Mouse (Mus musculus): ENCODE data around the gene Gm45233.

Gm45233 gene

GRCm38 (mm10) chr7:43495343-43496021, 51.6 kb downstream of the Gm45233 start:
- no peak for DNase-seq (ENCODE audit: low spot score)

DNA sequence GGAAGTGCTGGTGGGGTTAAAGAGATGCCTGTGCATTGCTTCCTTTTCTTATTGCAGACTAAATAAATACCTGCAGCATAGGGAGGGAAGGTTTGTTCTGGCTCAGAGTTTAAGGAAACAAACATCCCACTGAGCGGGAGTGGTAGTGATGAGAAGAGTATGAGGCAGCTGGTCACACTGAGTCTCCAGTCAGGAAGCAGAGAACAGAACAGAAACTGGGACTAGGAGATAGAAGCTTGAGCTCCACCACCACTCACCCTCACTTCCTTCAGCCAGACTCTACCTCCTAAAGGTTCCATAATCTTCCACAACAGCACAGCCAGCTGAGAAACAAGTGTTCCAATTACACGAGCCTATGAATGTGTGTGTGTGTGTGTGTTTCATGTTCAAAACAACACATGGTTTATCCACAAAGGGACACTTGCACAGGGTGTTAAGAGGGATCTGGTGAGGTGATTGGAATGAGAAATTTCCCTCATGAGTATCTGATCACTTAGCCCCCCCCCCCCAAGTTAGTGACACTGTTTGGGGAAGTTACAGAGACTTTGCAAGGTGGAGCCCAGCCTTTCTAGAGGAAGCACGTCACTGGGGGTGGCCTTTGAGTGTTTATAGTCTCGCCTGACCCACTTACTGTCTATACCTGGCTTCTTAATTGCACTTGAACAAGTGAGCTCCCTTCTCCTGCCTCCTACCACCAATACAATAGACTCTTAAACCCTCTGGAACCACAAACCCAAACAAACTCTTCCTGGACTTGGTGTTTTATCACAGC, 68.0 kb downstream of the Gm45233 start:
- no peak for DNase-seq (ENCODE audit: low spot score)

GRCm38 (mm10) chr7:43512519-43512918, 68.6 kb downstream of the Gm45233 start:
- DNase-seq (ENCODE audit: low spot score) = no peak
